In the genomic region with DNA sequence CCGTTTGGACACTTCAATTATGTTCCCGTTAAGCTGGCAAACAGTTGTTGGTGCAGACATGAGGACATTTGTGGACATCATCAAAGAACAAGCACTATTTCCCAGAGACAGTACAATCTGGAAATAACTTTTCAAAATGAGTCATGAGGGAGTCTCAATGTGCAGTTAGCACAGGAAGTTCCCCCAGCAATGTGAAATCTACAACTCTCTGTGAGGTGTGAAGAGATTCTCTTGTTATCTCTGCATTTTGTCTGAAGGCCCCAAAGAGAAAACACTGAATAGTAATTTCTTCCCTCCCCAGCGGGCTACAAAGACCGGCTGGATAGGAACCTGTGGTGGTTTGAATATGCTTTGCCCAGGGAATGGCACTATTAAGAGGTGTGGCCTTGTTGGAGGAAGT, we compare ENCODE assay signal across 8 mouse cellular contexts.
"Had no signal": no experiment of that assay in that cellular context is flagged by ENCODE, and none has a peak within 500 bp of the region (broad histone marks: within the 10 kb centered on the region; RNA-seq: fewer than 3 reads in every experiment).

No protein-coding gene starts in this region.

- DNase-seq: kidney, adult 11 months; kidney, adult 9 months; kidney, postnatal 4 days; lung, embryonic 14.5 days; lung, postnatal 10 days; lung, postnatal 4 days; right cerebral cortex, postnatal 14 days; thymus, postnatal 4 days had no signal
